Mouse (Mus musculus): Measurements from ENCODE around the gene Gm44596.

Gm44596 gene

DNA sequence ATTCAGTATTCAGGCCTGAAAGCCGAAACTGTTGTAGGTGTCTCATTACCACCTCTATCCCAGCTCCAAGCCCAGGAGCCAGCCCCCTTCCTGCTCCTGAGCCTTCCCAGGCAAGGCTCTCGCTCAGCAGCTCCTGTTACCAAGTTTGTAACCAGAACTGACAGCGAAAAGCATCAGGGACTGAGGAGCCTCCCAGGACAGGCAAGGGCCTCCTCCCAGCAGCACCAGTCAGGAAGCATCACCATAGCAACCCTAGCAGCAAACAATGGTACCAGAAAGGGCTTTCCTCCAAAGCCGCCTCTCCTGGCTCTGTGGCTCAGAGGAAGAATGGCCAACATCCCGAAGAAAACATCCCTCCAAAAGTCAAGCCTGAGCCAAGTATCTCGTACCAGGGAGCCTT lies at the start of gene Gm44596, which contains the start of gene Tex52:
Gm44596 (plus strand) TSS at position 312 of the 400 bp plus-strand sequence.
Tex52 (plus strand) TSS at position 265 of the 400 bp plus-strand sequence.
- in situ Hi-C loops (cut with MboI; ENCODE audit: low sequenced_read_pairs) = no loop called here

DNA sequence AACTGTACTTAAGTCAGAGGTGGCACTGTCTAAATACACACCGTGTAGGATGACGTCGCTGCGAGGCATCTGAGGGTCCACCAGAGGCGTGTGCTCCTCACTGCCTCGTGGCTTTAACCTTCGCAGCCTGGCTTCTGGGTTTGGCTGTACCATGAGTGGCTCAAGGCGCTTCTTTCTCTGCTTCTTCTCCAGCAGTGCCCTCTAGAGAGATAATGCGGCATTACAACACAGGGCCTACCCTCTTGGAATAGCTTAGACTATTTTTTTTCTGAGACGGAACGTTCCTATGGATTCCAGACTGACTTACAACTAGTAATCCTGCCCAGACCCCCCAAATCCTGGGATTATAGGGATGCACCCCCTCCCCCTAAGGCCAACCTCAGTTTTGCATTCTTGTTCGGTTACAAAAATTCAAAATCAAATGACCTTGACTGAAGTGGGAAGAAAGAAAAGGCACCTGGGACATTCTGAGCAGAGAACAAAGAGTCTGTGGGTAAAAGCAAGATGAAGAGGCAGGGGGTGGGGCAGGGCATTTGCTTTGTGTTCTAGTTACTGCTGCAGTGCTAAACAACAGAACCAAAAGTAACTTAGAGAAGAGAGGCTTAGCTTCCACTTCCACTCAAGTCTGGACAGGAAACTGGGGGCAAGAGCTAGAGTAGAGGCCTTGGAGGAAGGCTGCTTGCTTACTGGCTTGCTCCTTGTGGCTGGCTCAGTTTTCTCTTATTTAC lies 40.7 kb upstream of the Gm44596 start:
- in situ Hi-C loops (cut with MboI; ENCODE audit: low sequenced_read_pairs) = no loop called here

DNA sequence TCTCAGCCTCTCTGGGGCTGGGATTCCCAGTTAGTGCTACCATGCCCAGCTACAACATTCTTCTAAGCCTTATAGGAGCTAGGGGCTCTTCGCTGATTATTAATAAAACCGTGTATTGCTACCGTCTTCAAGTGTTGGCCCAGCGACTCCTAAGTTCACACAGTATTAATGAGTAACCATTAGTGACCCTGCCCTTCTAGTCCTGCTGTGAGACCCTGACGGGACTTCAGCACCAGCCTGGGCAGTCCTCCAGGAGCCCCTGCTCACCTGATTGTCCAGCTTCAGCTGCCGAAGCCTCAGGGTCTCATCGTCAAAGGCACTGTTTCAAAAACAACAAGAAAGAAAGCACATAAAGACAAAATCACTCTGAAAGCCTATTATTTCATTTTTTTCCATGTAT lies 37.8 kb upstream of the Gm44596 start:
- in situ Hi-C loops (cut with MboI; ENCODE audit: low sequenced_read_pairs) = no loop called here

DNA sequence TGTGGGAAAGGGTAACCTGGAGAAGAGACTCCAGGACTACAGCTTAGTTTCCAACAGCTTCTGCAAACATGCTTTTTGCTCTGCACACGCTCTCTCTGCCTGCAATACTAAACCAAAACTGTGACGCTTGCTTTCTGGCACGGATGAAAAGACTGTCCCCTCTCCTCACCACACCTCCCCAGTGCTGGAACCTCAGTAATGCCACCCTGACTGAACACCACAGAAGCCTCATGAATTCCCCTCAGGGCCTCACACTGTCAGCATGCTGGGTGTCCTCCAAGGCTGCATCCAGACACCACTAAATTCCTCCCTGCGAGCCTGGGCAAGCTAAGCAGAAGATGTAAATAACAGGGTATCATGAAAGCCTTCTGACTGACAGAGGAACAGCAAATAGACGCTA lies 36.4 kb upstream of the Gm44596 start:
- in situ Hi-C loops (cut with MboI; ENCODE audit: low sequenced_read_pairs) = no loop called here

DNA sequence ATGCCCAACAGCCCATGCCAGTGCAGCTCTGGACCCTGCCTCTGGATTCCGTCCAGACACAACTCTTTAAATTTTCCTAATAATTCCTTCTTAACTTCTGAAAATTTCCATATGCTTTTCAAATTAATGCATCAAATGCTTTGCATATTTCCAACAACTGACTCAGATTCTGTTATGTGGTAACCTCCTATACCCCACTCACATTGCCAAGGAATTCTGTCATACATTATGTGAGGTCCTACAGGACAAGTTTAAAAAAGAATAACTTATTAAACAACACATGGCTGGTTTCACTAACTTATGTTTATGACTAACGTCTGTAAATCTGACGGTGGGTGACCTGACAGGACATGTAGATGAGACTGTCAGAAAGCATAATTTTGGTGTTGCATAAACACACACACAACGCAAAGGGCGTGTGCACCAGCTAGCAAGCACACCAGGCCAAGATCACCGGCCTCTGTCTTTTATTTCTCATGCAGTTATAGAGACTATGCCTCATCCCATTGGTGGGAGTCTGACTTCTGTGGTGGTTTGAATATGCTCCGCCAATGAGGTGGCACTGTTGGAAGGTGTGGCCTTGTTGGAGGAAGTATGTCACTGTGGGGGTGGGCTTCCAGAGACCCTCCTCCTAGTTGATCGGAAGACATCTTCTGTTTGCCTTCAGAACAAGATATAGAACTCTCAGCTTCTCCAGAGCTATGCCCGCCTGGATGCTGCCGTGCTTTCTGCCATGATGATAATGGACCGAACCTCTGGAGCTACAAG lies 33.2 kb upstream of the Gm44596 start:
- in situ Hi-C loops (cut with MboI; ENCODE audit: low sequenced_read_pairs) = no loop called here

DNA sequence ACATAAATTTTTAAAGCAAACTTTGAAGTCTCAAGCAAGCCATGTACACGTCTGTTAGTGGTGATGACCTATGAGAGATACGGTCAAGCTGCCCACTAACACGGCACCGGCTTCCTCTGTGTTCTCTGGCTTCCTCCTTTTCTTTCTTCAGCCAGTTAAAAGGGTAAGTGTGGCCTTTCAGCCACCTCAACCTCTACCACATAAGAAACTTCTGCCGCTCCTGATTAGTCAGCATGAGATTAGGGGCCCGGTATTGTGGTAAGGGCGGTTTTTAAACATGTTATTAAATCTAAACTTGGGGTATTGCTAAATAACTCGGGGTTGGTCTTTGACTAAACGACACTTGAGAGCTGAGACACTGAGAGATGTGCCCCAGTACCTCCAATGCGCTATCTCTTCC lies 29.7 kb upstream of the Gm44596 start:
- in situ Hi-C loops (cut with MboI; ENCODE audit: low sequenced_read_pairs) = no loop called here

DNA sequence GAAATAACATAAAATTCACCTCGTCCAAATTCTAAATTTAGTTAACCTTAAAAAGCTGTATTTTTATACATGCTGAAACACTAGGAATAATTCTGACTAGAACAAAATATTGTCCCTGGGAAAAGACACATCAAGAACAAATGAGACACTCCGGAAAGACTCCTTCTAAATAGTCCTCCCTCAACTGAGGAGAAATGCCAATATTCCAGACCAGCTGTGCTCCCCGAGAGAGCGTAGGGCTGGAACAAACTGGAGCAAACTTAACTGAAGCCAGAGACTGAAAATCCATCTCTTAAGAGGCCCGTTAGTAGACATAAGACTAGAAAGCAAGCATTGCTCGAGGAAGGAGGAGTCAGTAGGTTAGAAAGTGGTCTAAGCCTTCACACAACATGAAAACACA lies 28.5 kb upstream of the Gm44596 start:
- in situ Hi-C loops (cut with MboI; ENCODE audit: low sequenced_read_pairs) = no loop called here

DNA sequence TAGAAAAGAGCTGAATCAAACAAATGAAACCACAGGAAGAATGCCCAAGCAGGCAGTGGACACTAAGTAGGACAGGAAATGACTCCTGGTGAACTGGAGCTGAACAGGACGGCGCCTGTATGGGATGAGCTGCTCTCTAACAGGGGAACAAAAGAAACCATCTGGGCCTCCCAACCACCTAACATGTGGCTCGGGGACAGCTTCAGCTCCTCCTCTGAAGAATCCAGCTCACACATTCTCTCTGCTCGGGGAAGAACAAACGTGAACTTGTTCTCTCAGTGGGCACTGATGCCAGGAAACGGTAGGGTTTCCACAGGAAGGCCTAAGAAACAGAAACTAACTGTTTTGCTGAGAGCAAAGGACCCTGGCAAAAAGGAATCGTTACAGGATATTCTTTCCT lies 25.6 kb upstream of the Gm44596 start:
- in situ Hi-C loops (cut with MboI; ENCODE audit: low sequenced_read_pairs) = no loop called here

DNA sequence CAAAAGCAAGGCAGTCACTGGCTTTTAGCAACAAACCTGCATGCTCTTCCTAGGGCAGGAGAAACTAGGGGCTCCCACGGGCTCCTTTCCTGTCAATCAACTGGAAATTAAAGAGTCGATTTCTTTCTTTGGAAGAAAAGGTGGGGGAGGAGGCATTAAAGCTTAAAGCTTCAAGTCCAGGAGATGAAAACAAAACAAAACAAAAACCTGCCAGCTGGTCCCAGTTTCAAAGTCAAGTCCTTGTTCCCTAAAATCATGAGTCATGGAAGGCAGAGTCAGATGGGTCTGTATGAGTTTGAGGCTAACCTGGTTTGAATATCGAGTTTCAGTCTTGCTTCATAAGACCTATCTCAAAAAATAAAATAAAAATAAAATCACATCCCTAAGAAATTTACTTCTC lies 21.2 kb upstream of the Gm44596 start:
- in situ Hi-C loops (cut with MboI; ENCODE audit: low sequenced_read_pairs) = no loop called here

DNA sequence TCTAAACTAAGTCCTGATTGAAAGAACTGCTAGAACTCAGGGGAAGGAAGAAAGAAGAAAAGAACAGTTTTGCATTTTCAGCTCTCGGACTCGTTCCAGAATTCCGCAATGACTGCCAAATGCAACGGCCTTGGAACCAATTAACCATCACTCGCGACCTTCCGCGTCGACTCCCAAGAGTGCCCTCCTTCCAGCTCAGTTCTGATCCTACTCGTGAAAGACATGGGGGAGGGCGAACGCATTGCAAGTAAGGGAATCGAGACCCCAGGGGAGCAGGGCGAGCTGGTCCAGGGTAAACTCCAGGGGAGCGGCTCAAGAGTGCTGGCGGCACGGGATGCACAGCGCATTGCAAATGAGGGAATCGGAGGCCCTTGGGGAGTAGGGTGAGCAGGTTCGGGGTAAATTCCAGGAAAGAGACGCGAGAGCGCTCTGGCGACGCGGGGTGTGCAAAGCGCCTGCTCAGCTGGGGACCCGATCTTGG lies 20.1 kb upstream of the Gm44596 start:
- in situ Hi-C loops (cut with MboI; ENCODE audit: low sequenced_read_pairs) = no loop called here

DNA sequence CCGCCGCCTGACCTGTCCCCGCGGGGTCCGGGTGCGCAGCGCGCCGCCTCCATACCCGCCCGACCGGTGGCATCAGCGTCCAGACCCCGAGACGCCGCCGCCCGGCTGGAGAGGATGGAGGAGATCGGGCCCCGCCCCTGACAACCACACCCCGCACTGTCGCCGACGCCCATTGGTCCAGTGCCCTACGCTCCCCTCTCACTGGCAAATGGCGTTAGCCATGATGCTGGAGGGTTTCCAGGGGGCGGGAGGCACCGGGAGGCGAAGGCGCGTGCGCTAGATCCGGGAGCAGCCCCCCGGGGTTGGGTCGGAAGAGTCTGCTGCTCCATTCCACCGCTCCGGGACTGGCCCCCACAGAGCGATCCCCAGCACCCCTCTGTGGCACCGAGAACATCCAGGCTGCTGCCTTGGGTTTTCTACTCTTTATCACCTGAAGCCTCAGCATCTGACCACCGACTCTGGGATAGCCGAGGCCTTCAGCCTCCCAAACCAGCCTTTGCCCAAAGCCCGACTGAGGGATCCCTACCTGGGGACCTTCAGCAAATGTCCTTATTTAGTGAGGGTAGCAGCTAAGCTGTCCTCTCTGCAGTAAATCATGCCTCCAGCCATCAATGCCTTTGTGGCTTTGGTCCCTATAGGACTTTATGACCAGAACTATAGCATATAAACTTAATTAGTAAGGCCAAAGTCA lies 19.4 kb upstream of the Gm44596 start, which contains the start of gene Tulp3:
Tulp3 (minus strand) TSS at position 126 of the 691 bp plus-strand sequence.
- in situ Hi-C loops (cut with MboI; ENCODE audit: low sequenced_read_pairs) = no loop called here

DNA sequence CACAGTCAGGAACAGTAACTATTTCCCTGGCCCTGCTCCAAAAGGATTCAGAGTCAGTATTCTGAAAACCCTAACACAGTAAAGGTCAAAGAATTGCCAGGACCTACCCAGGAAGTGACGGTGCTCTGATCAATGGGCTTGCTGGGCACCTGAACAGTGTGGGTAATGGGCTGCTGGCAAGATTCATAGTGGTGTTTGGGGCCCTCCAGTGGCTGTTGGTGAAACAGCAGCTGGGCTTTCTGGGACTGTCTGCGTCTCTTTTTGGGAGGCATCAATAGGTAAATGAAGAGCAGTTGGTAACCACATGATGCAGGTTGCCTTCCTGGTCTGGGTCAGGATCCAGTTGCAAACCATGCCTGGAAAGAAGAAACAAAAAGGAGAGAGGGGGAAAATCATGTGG lies 16.3 kb upstream of the Gm44596 start:
- in situ Hi-C loops (cut with MboI; ENCODE audit: low sequenced_read_pairs) = no loop called here

DNA sequence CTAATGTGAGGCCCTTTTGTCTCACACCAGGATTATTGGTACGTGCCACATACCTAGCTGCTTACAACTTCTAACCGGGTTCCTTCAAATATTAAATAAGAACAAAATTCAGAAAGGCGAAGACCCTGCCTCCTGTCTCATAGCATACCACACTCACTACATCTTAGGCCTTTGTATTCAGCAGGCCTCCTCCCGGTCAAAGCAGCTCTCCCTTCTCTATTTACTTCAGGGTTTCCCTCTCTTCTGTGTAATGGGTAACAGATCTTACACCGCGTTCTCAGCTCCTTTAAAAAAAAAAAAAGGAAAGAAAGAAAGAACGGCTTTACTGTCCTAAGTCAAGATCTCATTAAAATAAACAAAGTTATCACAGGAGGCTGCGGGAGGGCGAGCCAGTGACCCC lies 13.4 kb upstream of the Gm44596 start:
- in situ Hi-C loops (cut with MboI; ENCODE audit: low sequenced_read_pairs) = no loop called here

DNA sequence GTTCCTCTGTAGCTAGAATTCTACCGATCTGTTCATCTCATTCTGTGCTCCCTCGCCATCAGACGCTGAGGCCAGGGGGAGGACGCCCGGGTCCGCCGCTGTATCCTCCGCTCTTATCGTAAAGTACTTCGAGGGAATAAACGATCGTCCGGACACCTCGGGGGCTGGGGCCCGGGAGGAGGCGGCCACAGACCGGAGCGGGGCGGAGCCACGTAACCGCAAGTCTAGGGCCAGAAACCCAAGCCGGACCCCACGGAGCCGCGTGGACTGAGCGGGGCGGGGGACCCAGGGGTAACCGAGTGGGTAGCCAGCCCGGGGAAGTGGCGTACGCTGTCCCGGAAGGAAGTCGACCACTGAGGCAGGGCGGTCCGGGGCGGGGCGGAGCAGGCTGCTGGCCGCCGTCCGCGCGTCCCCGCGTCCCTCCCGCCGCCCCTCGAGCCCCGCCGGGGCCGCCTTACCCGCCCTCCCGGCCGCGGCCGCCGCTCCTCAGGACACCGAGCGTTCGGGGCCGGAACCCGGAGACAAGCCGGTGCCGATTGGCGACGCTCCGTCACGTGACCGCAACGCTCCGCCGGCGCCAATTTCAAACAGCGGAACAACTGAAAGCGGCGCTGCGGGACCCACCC lies 12.8 kb upstream of the Gm44596 start, which contains the start of the genes Rhno1 and Foxm1:
Rhno1 (minus strand) TSS at position 531 of the 626 bp plus-strand sequence.
Foxm1 (plus strand) TSS at position 587 of the 626 bp plus-strand sequence.
- in situ Hi-C loops (cut with MboI; ENCODE audit: low sequenced_read_pairs) = no loop called here

DNA sequence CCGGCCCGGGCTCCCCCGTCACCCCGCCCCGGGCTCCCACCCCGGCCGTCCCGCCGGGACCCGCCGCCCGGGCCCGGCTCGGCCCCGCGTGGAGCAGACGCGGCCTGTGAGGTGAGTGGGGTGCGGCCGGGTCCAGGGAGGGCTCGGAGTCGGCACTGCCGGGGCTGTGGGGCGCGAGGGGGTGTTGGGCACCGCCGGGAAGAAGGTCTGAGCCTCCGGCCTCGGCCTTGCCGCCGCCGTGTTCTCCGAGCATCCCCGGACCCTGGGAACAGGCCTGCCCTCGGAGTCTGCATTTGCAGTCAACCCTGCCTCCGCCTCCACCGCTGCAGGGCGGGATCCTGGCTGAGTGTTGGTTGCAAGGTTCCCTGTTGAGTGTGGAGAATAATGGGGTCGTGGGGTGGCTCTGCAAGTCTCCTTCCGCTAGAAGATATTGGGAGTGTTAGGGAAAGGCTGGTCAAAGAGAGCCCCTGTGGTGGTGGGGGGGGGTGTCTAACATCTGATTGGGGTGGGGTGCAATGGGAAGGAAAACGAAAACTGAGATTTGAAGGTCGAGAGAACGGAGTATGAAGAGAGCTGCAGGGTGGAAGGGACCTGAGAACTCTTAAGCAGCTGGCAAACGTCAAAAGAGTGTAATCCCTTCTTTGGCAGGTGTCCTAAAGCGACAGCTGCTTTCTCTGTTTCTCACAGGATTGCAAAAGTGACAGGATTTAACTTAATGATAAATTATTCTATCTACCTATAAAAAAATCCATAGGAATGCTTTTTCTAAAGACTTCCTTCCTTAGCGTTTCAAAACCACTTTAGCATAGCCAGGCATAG lies 12.1 kb upstream of the Gm44596 start:
- in situ Hi-C loops (cut with MboI; ENCODE audit: low sequenced_read_pairs) = no loop called here

DNA sequence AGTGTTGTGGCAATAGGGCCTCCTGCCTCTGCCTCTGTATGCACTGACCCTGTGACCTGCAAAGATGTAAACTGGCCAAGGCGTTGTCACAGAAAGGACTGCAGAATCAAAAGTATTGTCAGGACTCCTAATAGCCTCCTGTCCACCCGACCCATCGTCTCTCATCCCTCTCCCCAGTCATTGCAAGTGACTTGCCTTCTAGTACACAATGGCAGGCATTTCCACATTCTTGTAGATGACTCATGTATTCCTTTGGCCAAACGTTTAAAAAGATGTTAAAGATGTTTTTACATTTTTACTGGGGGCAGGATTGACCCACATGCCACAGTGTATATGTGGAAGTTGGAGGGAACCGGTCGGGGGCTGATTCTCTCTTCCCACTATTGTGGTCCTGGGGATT lies 10.6 kb upstream of the Gm44596 start:
- in situ Hi-C loops (cut with MboI; ENCODE audit: low sequenced_read_pairs) = no loop called here

DNA sequence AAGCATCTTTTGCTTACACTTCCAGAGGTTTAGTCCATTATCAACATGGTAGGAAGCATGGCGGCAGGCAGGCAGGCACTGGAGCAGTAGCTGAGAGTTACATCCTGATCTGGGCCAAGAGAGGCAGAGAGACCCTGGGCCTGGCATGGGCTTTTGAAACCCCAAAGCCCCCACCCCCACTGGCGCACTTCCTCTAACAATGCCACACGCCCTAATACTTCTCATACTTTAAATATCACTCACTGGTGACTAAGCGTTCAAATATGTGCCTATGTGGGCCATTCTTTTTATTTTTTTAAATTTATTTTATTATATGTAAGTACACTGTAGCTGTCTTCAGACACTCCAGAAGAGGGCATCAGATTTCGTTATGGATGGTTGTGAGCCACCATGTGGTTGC lies 8.8 kb upstream of the Gm44596 start:
- in situ Hi-C loops (cut with MboI; ENCODE audit: low sequenced_read_pairs) = no loop called here

DNA sequence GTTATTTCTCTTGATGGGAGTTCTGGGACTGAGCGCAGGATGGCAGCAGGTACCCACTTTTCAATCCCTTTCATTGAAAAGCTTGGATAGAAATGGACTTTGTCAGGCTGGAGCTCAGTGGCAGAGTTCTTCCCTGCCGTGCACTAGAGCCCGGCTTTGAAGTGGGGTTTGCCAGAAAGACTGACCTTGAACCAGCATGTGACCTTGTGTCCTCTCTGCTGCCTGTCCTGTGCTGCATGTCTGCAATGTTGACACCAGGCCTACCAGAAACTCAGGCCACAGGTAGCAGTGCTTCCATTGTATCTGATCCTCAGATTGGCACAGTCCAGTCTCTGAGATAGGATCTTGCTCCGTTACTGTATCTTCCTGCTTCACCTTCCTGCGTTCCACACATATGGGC lies 5.3 kb upstream of the Gm44596 start:
- in situ Hi-C loops (cut with MboI; ENCODE audit: low sequenced_read_pairs) = no loop called here

DNA sequence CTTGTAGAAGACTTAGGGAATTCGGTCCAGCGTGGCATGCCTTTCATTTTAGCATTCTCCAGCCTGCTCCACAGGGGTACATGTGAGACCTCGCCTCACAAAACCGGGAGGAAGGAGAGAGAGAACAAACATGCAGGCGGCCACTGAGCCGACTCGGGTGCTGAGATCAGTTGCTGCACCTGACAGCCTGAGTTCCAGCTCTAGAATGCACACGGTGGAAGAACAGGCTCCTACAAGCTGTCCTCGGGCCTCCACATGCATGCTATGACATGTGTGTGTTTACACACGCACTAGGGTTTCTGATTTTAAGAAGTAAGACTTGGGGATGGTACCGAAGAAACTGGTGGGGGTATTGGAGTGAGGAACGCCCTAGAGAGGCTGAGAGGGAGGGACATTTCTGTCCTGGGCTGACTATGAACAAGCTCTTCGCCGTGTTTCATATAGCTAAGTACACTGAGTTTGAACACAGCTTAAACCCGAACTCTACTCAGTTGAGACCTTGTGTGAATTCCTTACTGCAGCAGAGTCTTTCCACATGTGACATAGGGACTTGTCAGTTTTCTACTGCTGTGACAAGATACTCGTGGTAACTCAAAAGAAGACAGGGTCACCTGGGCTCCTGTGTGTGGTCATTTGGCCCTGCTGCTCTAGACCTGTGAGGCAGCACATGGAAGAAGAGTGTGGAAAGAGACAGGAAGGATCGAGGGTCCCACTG lies 1.2 kb downstream of the Gm44596 start:
- in situ Hi-C loops (cut with MboI; ENCODE audit: low sequenced_read_pairs) = no loop called here
